Comparison of ENCODE assay signal across 26 mouse cellular contexts in the genomic region with DNA sequence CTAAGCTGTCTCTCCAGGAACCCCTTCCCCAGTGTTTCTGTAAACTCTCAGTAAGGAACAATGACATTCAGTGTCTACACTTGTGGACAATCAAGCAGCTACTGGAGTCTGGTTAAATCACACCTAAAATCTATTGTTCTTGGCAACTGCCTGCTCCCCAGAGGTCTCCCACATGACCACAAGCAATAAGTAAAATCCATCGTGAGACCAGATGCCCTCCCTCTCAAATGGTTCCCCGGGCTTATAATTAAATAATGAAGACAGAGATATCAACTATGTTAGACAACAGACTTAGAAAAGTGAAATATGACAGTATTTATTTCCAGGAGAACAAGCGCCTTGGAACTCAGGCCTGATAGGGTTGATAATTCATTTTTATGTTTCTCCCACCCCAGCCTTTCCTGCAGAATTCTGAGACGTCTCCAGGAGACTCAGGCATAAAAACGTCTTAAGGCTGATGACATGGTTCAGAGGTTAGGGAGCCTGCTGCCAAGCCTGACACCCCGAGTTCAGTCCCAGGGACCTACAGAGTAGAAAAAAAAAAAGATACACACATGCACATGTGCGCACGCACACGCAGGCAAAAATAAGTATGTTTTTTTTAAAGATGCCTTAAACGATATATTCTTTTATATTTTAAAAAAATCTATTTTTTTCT.
DNase-seq lines count a peak whose midpoint lies in the region; TF ChIP-seq lines count a peak whose summit lies in the region.
"Had no signal": no experiment of that assay in that cellular context is flagged by ENCODE, and none has a peak within 500 bp of the region (broad histone marks: within the 10 kb centered on the region; RNA-seq: fewer than 3 reads in every experiment).

No protein-coding gene starts in this region.

- no peak for TF ChIP-seq CTCF in kidney, adult 2 months (conservative IDR thresholded peaks at IDR 0.05; ENCODE audit: insufficient read depth, insufficient read length, low read depth, low read length)
- no peak for TF ChIP-seq CTCF in thymus, adult 2 months (IDR thresholded peaks at IDR 0.05; ENCODE audit: borderline replicate concordance, control insufficient read depth, extremely low read depth, insufficient read depth, low read length, poor library complexity)

- no peak for TF ChIP-seq POLR2A in kidney, adult 2 months (IDR thresholded peaks at IDR 0.05; ENCODE audit: low read depth, low read length)
- TF ChIP-seq POLR2A in thymus, adult 2 months (IDR thresholded peaks at IDR 0.05; ENCODE audit: control insufficient read depth, extremely low read depth, insufficient read depth, low read length, poor library complexity) = no peak

- no peaks in the 10 kb centered on the region for H3K36me3 ChIP-seq in kidney, adult 2 months (ENCODE audit: control insufficient read depth, insufficient read depth, low read length)
- no peaks in the 10 kb centered on the region for H3K36me3 ChIP-seq in limb, embryonic 10.5 days
- no peaks in the 10 kb centered on the region for H3K36me3 ChIP-seq in thymus, adult 2 months (ENCODE audit: control insufficient read depth, insufficient read depth, low read length)
- H3K36me3 ChIP-seq: embryonic facial prominence, embryonic 13.5 days; forebrain, embryonic 10.5 days; forebrain, embryonic 15.5 days; hindbrain, embryonic 13.5 days; liver, embryonic 15.5 days; neural tube, embryonic 12.5 days had no signal

- DNase-seq in kidney, adult 2 months = peak; percentile 14
- DNase-seq in kidney, adult 18-20 months = no peak
- DNase-seq in kidney, postnatal 10 days = peak; percentile 62
- no peak for DNase-seq in kidney, postnatal 25 days
- DNase-seq in limb, embryonic 10.5 days (ENCODE audit: low spot score) = no peak
- DNase-seq in heart, postnatal 25 days (ENCODE audit: low spot score) = no peak
- no peak for DNase-seq in thymus, adult 2 months
- DNase-seq: adrenal gland, postnatal 25 days; cerebellum, adult 18-20 months; cerebellum, postnatal 10 days; gastrocnemius, adult 2 months; gastrocnemius, postnatal 36 days; heart, adult 18-20 months; heart, postnatal 4 days; liver; lung, embryonic 14.5 days; lung, postnatal 14 days; right cerebral cortex, postnatal 14 days had no signal

- H3K9me3 ChIP-seq in limb, embryonic 10.5 days (replicated peaks) = peaks cover 4% of the 10 kb centered on the region; the same call in 1 of the 2 replicates
- H3K9me3 ChIP-seq: forebrain, embryonic 15.5 days; hindbrain, embryonic 13.5 days; liver, embryonic 15.5 days had no signal

- no peaks in the 10 kb centered on the region for H3K4me1 ChIP-seq in kidney, adult 2 months (ENCODE audit: control insufficient read depth, insufficient read depth, low read length)
- peaks cover 21% of the 10 kb centered on the region for H3K4me1 ChIP-seq in limb, embryonic 10.5 days
- no peaks in the 10 kb centered on the region for H3K4me1 ChIP-seq in thymus, adult 2 months (replicated peaks; ENCODE audit: control insufficient read depth, insufficient read depth, low read length)
- H3K4me1 ChIP-seq: hindbrain, embryonic 13.5 days; liver, embryonic 15.5 days; neural tube, embryonic 12.5 days had no signal

- no peak overlapping the region for H3K27ac ChIP-seq in kidney, adult 2 months (ENCODE audit: insufficient read depth, low read depth, low read length)
- peak overlapping the region; percentile 48; the same call in 1 of the 2 replicates for H3K27ac ChIP-seq in limb, embryonic 10.5 days
- no peak overlapping the region for H3K27ac ChIP-seq in thymus, adult 2 months (ENCODE audit: control insufficient read depth, insufficient read depth, low read length)
- H3K27ac ChIP-seq: embryonic facial prominence, embryonic 13.5 days; forebrain, embryonic 10.5 days; forebrain, embryonic 15.5 days; gastrocnemius, adult 2 months; hindbrain, embryonic 13.5 days; layer of hippocampus, adult 2 months; liver, embryonic 15.5 days; neural tube, embryonic 12.5 days had no signal

- intact Hi-C loops in heart, postnatal 25 days (cut with DNase I) = no loop called here

- 52% methylated on average over 10 of the region's 10 CpGs for WGBS in kidney, adult 2 months
- 73% methylated on average over 10 of the region's 10 CpGs for WGBS in limb, embryonic 10.5 days
- 88% methylated on average over 10 of the region's 10 CpGs for WGBS in thymus, adult 2 months

- peaks cover 1% of the 10 kb centered on the region; the same call in 1 of the 2 replicates for H3K27me3 ChIP-seq in kidney, adult 2 months (replicated peaks; ENCODE audit: control insufficient read depth, insufficient read depth, low read length)
- H3K27me3 ChIP-seq in limb, embryonic 10.5 days (ENCODE audit: low read depth, poor library complexity, severe bottlenecking) = no peaks in the 10 kb centered on the region
- H3K27me3 ChIP-seq in thymus, adult 2 months (ENCODE audit: control insufficient read depth, insufficient read depth, low read length) = no peaks in the 10 kb centered on the region
- H3K27me3 ChIP-seq: CH12.LX; embryonic facial prominence, embryonic 13.5 days; forebrain, embryonic 15.5 days; hindbrain, embryonic 13.5 days; liver, embryonic 15.5 days; neural tube, embryonic 12.5 days had no signal

- no peak overlapping the region for H3K4me3 ChIP-seq in kidney, adult 2 months (ENCODE audit: insufficient read depth, low read depth, low read length)
- no peak overlapping the region for H3K4me3 ChIP-seq in limb, embryonic 10.5 days
- no peak overlapping the region for H3K4me3 ChIP-seq in thymus, adult 2 months (ENCODE audit: control insufficient read depth, insufficient read depth, low read length)
- H3K4me3 ChIP-seq: embryonic facial prominence, embryonic 13.5 days; forebrain, embryonic 10.5 days; forebrain, embryonic 15.5 days; gastrocnemius, adult 2 months; hindbrain, embryonic 13.5 days; layer of hippocampus, adult 2 months; liver, embryonic 15.5 days; neural tube, embryonic 12.5 days had no signal

Comparison
In these comparisons a context has a peak if more than half of its experiments do, and no peak if none do; other contexts are left out.
1. DNase-seq: peak in kidney, adult 2 months (single experiment) and kidney, postnatal 10 days (single experiment); none in kidney, adult 18-20 months (single experiment), kidney, postnatal 25 days (0 of 2), limb, embryonic 10.5 days (single experiment), heart, postnatal 25 days (single experiment) and thymus, adult 2 months (single experiment).